Mouse (Mus musculus): ENCODE measurements around the gene Defb9.
"Not testable (repeated sequence)": the region's sequence is repeated elsewhere in the genome, so short reads cannot be mapped to it uniquely, and the experiment has no call there.

Defb9 gene

GRCm38 (mm10) chr8:21885321-21885720 is at the start of gene Defb9:
TSS of gene Defb9 (minus strand) at chr8:21885421.
- in situ Hi-C loops (cut with MboI, MseI): not testable (repeated sequence)

GRCm38 (mm10) chr8:21932610-21933009 is 47.4 kb upstream of the Defb9 start, which contains the start of gene Defb15:
TSS of gene Defb15 (minus strand) at chr8:21932710.
- in situ Hi-C loops (cut with MboI, MseI): no loop called here

GRCm38 (mm10) chr8:21930754-21931153 is 45.5 kb upstream of the Defb9 start:
- in situ Hi-C loops (cut with MboI, MseI): not testable (repeated sequence)

GRCm38 (mm10) chr8:21915625-21916024 is 30.4 kb upstream of the Defb9 start:
- in situ Hi-C loops (cut with MboI, MseI): no loop called here

GRCm38 (mm10) chr8:21912554-21912953 is 27.3 kb upstream of the Defb9 start:
- in situ Hi-C loops (cut with MboI, MseI): no loop called here

GRCm38 (mm10) chr8:21911931-21912330 is 26.7 kb upstream of the Defb9 start:
- in situ Hi-C loops (cut with MboI, MseI): no loop called here

GRCm38 (mm10) chr8:21906290-21906689 is 21.1 kb upstream of the Defb9 start, which contains the start of gene Defb11:
TSS of gene Defb11 (minus strand) at chr8:21906412.
- in situ Hi-C loops (cut with MboI, MseI): not testable (repeated sequence)

- in situ Hi-C loops (cut with MboI, MseI): not testable (repeated sequence)
Observed at GRCm38 (mm10) chr8:21858586-21858985, 26.6 kb downstream of the Defb9 start, which contains the start of gene Defb10. TSS of gene Defb10 (plus strand) at chr8:21858901.

Data from T-helper 2 cell (primary cell).